Mouse (Mus musculus) gastrocnemius, postnatal 36 days (tissue): ENCODE data around the gene Arsg. TPM values are rescaled to one million over a fixed set of nuclear protein-coding genes. Genes with fewer than 3 reads are reported as not detected.

ENCODE experiments used
- DNase-seq, 2 experiments: peaks; one replicate each; pipeline ENCODE4 v3.0.0; 2022
- intact Hi-C: fragments of 180-260 bp; cut with DNase I; formaldehyde crosslinking; loops from one replicate; pipeline ENCODE4 v1.15.1; 2025
- total RNA-seq, 2 experiments: library from RNA; stranded (reverse); gene quantifications; 2 replicates each; pipeline ENCODE4 v1.2.3; 2021

Arsg gene
- total RNA-seq, 2 experiments from 2014 or later = 0.86 to 1.7 TPM

- no peak for DNase-seq
- intact Hi-C loops = no loop called here
Measured at GRCm38 (mm10) chr11:109535966-109536365, 62.8 kb downstream of the Arsg start.

GRCm38 (mm10) chr11:109536939-109537338, 63.8 kb downstream of the Arsg start:
- no peak for DNase-seq
- intact Hi-C loops = no loop called here

GRCm38 (mm10) chr11:109539290-109539689, 66.1 kb downstream of the Arsg start:
- DNase-seq = no peak
- intact Hi-C loops = no loop called here

GRCm38 (mm10) chr11:109543466-109543865, 70.3 kb downstream of the Arsg start:
- intact Hi-C loops = no loop called here
- DNase-seq = no peak

GRCm38 (mm10) chr11:109544432-109544831, 71.3 kb downstream of the Arsg start:
- no peak for DNase-seq
- intact Hi-C loops = no loop called here

GRCm38 (mm10) chr11:109545265-109545664, 72.1 kb downstream of the Arsg start:
- no peak for DNase-seq

GRCm38 (mm10) chr11:109545700-109546143, 72.5 kb downstream of the Arsg start:
- intact Hi-C loops = no loop called here
- DNase-seq = no peak

More at GRCm38 (mm10) chr11:109545265-109545664, 72.1 kb downstream of the Arsg start:
- intact Hi-C loops = no loop called here

- no peak for DNase-seq
- intact Hi-C loops = no loop called here
Measured at GRCm38 (mm10) chr11:109546305-109547001, 73.3 kb downstream of the Arsg start.

GRCm38 (mm10) chr11:109547652-109548051, 74.5 kb downstream of the Arsg start:
- intact Hi-C loops = no loop called here
- no peak for DNase-seq

GRCm38 (mm10) chr11:109549599-109550290, 76.6 kb downstream of the Arsg start:
- no peak for DNase-seq
- intact Hi-C loops = no loop called here

- intact Hi-C loops = no loop called here
Measured at GRCm38 (mm10) chr11:109553921-109554320, 80.7 kb downstream of the Arsg start.

GRCm38 (mm10) chr11:109554443-109554842, 81.3 kb downstream of the Arsg start:
- intact Hi-C loops = no loop called here
- DNase-seq = no peak

More at GRCm38 (mm10) chr11:109553921-109554320, 80.7 kb downstream of the Arsg start:
- no peak for DNase-seq

- no peak for DNase-seq
- intact Hi-C loops = no loop called here
Measured at GRCm38 (mm10) chr11:109556130-109556529, 83.0 kb downstream of the Arsg start.

GRCm38 (mm10) chr11:109557419-109557818, 84.2 kb downstream of the Arsg start:
- DNase-seq = no peak
- intact Hi-C loops = no loop called here

GRCm38 (mm10) chr11:109559241-109559640, 86.1 kb downstream of the Arsg start:
- intact Hi-C loops = no loop called here
- DNase-seq = no peak

- DNase-seq = no peak
- intact Hi-C loops = no loop called here
Measured at GRCm38 (mm10) chr11:109560793-109561257, 87.7 kb downstream of the Arsg start.

GRCm38 (mm10) chr11:109561445-109561844, 88.3 kb downstream of the Arsg start:
- DNase-seq = no peak
- intact Hi-C loops = no loop called here

- DNase-seq = no peak
- intact Hi-C loops = no loop called here
Measured at GRCm38 (mm10) chr11:109563708-109564107, 90.5 kb downstream of the Arsg start.

- intact Hi-C loops = no loop called here
- DNase-seq = no peak
Measured at GRCm38 (mm10) chr11:109564466-109565214, 91.5 kb downstream of the Arsg start.

GRCm38 (mm10) chr11:109569007-109569618, 95.9 kb downstream of the Arsg start:
- no peak for DNase-seq
- intact Hi-C loops = no loop called here

GRCm38 (mm10) chr11:109569809-109570208, 96.6 kb downstream of the Arsg start:
- peak; percentile 31 to 49 for DNase-seq
- intact Hi-C loops = no loop called here
